Mouse (Mus musculus) embryonic facial prominence, embryonic 12.5 days (tissue): ENCODE data around the gene Stoml1. TPM values are rescaled to one million over a fixed set of nuclear protein-coding genes. Genes with fewer than 3 reads are reported as not detected.
"Not testable (repeated sequence)": the region's sequence is repeated elsewhere in the genome, so short reads cannot be mapped to it uniquely, and the experiment has no call there.

ENCODE experiments used
- ATAC-seq: fragments of 200-750 bp; cut with Nextera tagmentation; 2 replicates; pipeline ENCODE4 v1.8.0; 2017; ENCODE audit not compliant: insufficient number of reproducible peaks, insufficient read depth, low FRiP score, low TSS enrichment
- H3K27ac ChIP-seq: fragments of 300-500 bp; sonication (generic); 2 replicates; pipeline ENCODE4 v1.5.1; 2016; ENCODE audit warnings: mild to moderate bottlenecking
- H3K27me3 ChIP-seq: fragments of 300-500 bp; sonication (generic); 2 replicates; pipeline ENCODE4 v1.6.1; 2016; ENCODE audit warnings: mild to moderate bottlenecking, moderate library complexity
- H3K36me3 ChIP-seq: fragments of 300-500 bp; sonication (generic); 2 replicates; pipeline ENCODE4 v1.6.1; 2016; ENCODE audit warnings: mild to moderate bottlenecking
- H3K4me1 ChIP-seq: fragments of 300-500 bp; sonication (generic); 2 replicates; pipeline ENCODE4 v1.6.1; 2016
- H3K4me2 ChIP-seq: fragments of 300-500 bp; sonication (generic); replicated peaks from 2 replicates; pipeline ENCODE4 v1.6.1; 2016; ENCODE audit warnings: mild to moderate bottlenecking, moderate library complexity
- H3K4me3 ChIP-seq: fragments of 300-500 bp; sonication (generic); 2 replicates; pipeline ENCODE4 v1.5.1; 2016; ENCODE audit warnings: mild to moderate bottlenecking
- H3K9ac ChIP-seq: fragments of 300-500 bp; sonication (generic); 2 replicates; pipeline ENCODE4 v1.6.1; 2016; ENCODE audit warnings: mild to moderate bottlenecking, moderate library complexity
- H3K9me3 ChIP-seq: fragments of 300-500 bp; sonication (generic); 2 replicates; pipeline ENCODE4 v1.6.1; 2016; ENCODE audit warnings: mild to moderate bottlenecking, moderate library complexity
- WGBS: fragments of 180-500 bp; shearing (Covaris S2); methylation state at CpG from one replicate; pipeline ENCODE4 v1.1.7; 2016; 5-methylcytosine and 5-hydroxymethylcytosine counted together
- polyA plus RNA-seq: library from polyadenylated mRNA; unstranded; fragments of >200 nt; fragmentation: Nextera tagmentation; extraction: Ambion mirVana; gene quantifications from 2 replicates; pipeline ENCODE4 v1.2.1, GENCODE M21; 2016

Gene Stoml1
- polyA plus RNA-seq, 1 experiment from 2014 or later, result 44.2 TPM

GRCm38 (mm10) chr9:58246083-58246591 lies 6.8 kb upstream of the Stoml1 start:
- no peaks in the 10 kb centered on the region for H3K36me3 ChIP-seq
- no peak overlapping the region for H3K4me3 ChIP-seq
- no peak overlapping the region for H3K9ac ChIP-seq
- H3K9me3 ChIP-seq, result no peaks in the 10 kb centered on the region
- H3K27ac ChIP-seq, result no peak overlapping the region
- 71% methylated on average over 4 of the region's 4 CpGs for WGBS
- peaks cover 36% of the 10 kb centered on the region for H3K4me1 ChIP-seq
- no peak overlapping the region for H3K4me2 ChIP-seq
- no peaks in the 10 kb centered on the region for H3K27me3 ChIP-seq
- no peak for ATAC-seq

GRCm38 (mm10) chr9:58247064-58247759 lies 5.8 kb upstream of the Stoml1 start:
- no peaks in the 10 kb centered on the region for H3K36me3 ChIP-seq
- H3K9ac ChIP-seq, result peak overlapping the region; percentile 60
- H3K4me1 ChIP-seq, result peaks cover 25% of the 10 kb centered on the region
- peak overlapping the region; percentile 55 for H3K4me2 ChIP-seq
- WGBS, result 11% methylated on average over 25 of the region's 25 CpGs
- peak overlapping the region; percentile 54; the same call in 1 of the 2 replicates for H3K27ac ChIP-seq
- H3K27me3 ChIP-seq, result no peaks in the 10 kb centered on the region
- H3K4me3 ChIP-seq, result peak overlapping the region; percentile 29
- H3K9me3 ChIP-seq, result no peaks in the 10 kb centered on the region
- ATAC-seq, result no peak; the same call in 1 of the 2 replicates

GRCm38 (mm10) chr9:58248746-58249413 lies 4.1 kb upstream of the Stoml1 start:
- ATAC-seq, result no peak
- no peaks in the 10 kb centered on the region for H3K9me3 ChIP-seq
- peak overlapping the region; percentile 66 for H3K9ac ChIP-seq
- no peaks in the 10 kb centered on the region for H3K36me3 ChIP-seq
- H3K4me1 ChIP-seq, result peaks cover 18% of the 10 kb centered on the region
- H3K27me3 ChIP-seq, result no peaks in the 10 kb centered on the region
- WGBS, result 38% methylated on average over 7 of the region's 7 CpGs
- H3K4me2 ChIP-seq, result peak overlapping the region; percentile 78
- peak overlapping the region; percentile 91 for H3K27ac ChIP-seq
- H3K4me3 ChIP-seq, result peak overlapping the region; percentile 57

- peak; percentile 64; the same call in 1 of the 2 replicates for ATAC-seq
- Histone ChIP-seq H3K4me3 (peak within 1 kb of the TSS; percentile 57), H3K4me2 (peak within 1 kb of the TSS; percentile 78), H3K27ac (peak within 1 kb of the TSS; percentile 91), H3K4me1 (peaks cover 18% of the 10 kb centered on the region), H3K9me3 (no peaks in the 10 kb centered on the region), H3K36me3 (no peaks in the 10 kb centered on the region), H3K9ac (peak within 1 kb of the TSS; percentile 66), H3K27me3 (no peaks in the 10 kb centered on the region)
- under 1% methylated on average over 16 of the region's 16 CpGs for WGBS
Measured at GRCm38 (mm10) chr9:58249592-58250192, 3.3 kb upstream of the Stoml1 start, which contains the start of gene Pml. Pml (minus strand) TSS chr9:58249786.

- WGBS, result 78% methylated on average over 8 of the region's 8 CpGs
- Histone ChIP-seq H3K4me2 (peak overlapping the region; percentile 78), H3K4me1 (peaks cover 21% of the 10 kb centered on the region), H3K36me3 (no peaks in the 10 kb centered on the region), H3K27ac (peak overlapping the region; percentile 91), H3K9me3 (no peaks in the 10 kb centered on the region), H3K27me3 (no peaks in the 10 kb centered on the region), H3K4me3 (no peak overlapping the region), H3K9ac (0 out of 2 replicates have a peak overlapping the region, but pooled peaks have one; percentile 66)
- ATAC-seq, result no peak
Measured at GRCm38 (mm10) chr9:58250322-58250721, 2.6 kb upstream of the Stoml1 start.

- H3K4me2 ChIP-seq, H3K36me3 ChIP-seq, H3K9ac ChIP-seq, H3K27me3 ChIP-seq, H3K9me3 ChIP-seq, H3K4me3 ChIP-seq, ATAC-seq: not testable (repeated sequence)
- 82% methylated on average over 1 of the region's 1 CpGs for WGBS
- H3K4me1 ChIP-seq, result peaks cover 21% of the 10 kb centered on the region
- 0 out of 2 replicates have a peak overlapping the region, but pooled peaks have one; percentile 91 for H3K27ac ChIP-seq
Measured at GRCm38 (mm10) chr9:58250730-58251129, 2.2 kb upstream of the Stoml1 start.

- H3K9me3 ChIP-seq, H3K27me3 ChIP-seq, H3K4me1 ChIP-seq, ATAC-seq: not testable (repeated sequence)
- peak overlapping the region; percentile 82 for H3K9ac ChIP-seq
- H3K27ac ChIP-seq, result peak overlapping the region; percentile 77
- H3K4me2 ChIP-seq, result peak overlapping the region; percentile 69
- peaks cover 29% of the 10 kb centered on the region for H3K36me3 ChIP-seq
- 67% methylated on average over 5 of the region's 5 CpGs for WGBS
- peak overlapping the region; percentile 78 for H3K4me3 ChIP-seq
Measured at GRCm38 (mm10) chr9:58253805-58254122, 800 bp downstream of the Stoml1 start.

GRCm38 (mm10) chr9:58255105-58255504 lies 2.1 kb downstream of the Stoml1 start:
- H3K4me1 ChIP-seq, result peaks cover 3% of the 10 kb centered on the region; the same call in 1 of the 2 replicates
- H3K27me3 ChIP-seq, result no peaks in the 10 kb centered on the region
- H3K27ac ChIP-seq, result no peak overlapping the region
- H3K4me2 ChIP-seq, result no peak overlapping the region
- H3K9me3 ChIP-seq, result no peaks in the 10 kb centered on the region
- WGBS, result 69% methylated on average over 2 of the region's 2 CpGs
- ATAC-seq, result no peak
- no peak overlapping the region for H3K4me3 ChIP-seq
- H3K9ac ChIP-seq, result no peak overlapping the region
- H3K36me3 ChIP-seq, result peaks cover 39% of the 10 kb centered on the region

GRCm38 (mm10) chr9:58255704-58256685 lies 3.0 kb downstream of the Stoml1 start:
- no peak overlapping the region for H3K4me3 ChIP-seq
- H3K36me3 ChIP-seq, result peaks cover 47% of the 10 kb centered on the region
- no peak overlapping the region for H3K4me2 ChIP-seq
- no peaks in the 10 kb centered on the region for H3K9me3 ChIP-seq
- peaks cover 3% of the 10 kb centered on the region; the same call in 1 of the 2 replicates for H3K4me1 ChIP-seq
- no peak overlapping the region for H3K27ac ChIP-seq
- no peak overlapping the region for H3K9ac ChIP-seq
- WGBS, result 88% methylated on average over 10 of the region's 10 CpGs
- ATAC-seq, result no peak
- H3K27me3 ChIP-seq, result no peaks in the 10 kb centered on the region

- H3K9me3 ChIP-seq, result no peaks in the 10 kb centered on the region
Measured at GRCm38 (mm10) chr9:58262507-58262906, 9.5 kb downstream of the Stoml1 start.

GRCm38 (mm10) chr9:58265368-58265767 lies 12.4 kb downstream of the Stoml1 start:
- WGBS, result 78% methylated on average over 3 of the region's 3 CpGs
- no peak overlapping the region for H3K9ac ChIP-seq
- peaks cover 12% of the 10 kb centered on the region for H3K4me1 ChIP-seq
- no peak for ATAC-seq
- H3K36me3 ChIP-seq, result peaks cover 21% of the 10 kb centered on the region
- no peaks in the 10 kb centered on the region for H3K27me3 ChIP-seq
- H3K4me3 ChIP-seq, result no peak overlapping the region
- H3K27ac ChIP-seq, result no peak overlapping the region
- no peak overlapping the region for H3K4me2 ChIP-seq
- H3K9me3 ChIP-seq, result no peaks in the 10 kb centered on the region

More at GRCm38 (mm10) chr9:58262507-58262906, 9.5 kb downstream of the Stoml1 start:
- no peak overlapping the region for H3K27ac ChIP-seq
- peaks cover 12% of the 10 kb centered on the region for H3K4me1 ChIP-seq
- WGBS, result 92% methylated on average over 5 of the region's 5 CpGs
- no peak for ATAC-seq
- H3K27me3 ChIP-seq, result no peaks in the 10 kb centered on the region
- H3K4me3 ChIP-seq, result no peak overlapping the region
- no peak overlapping the region for H3K4me2 ChIP-seq
- H3K36me3 ChIP-seq, result peaks cover 45% of the 10 kb centered on the region
- no peak overlapping the region for H3K9ac ChIP-seq
